Mouse (Mus musculus): ENCODE data around the gene Pak2. TPM values are rescaled to one million over a fixed set of nuclear protein-coding genes. Genes with fewer than 3 reads are reported as not detected.

Pak2 gene
- polyA plus RNA-seq, 1 experiment from 2014 or later: 35.7 TPM

Other genes starting within 250 kb of the Pak2 start
- gene Meltf, start 200.5 kb downstream of the Pak2 start, polyA plus RNA-seq (2016; fragmentation: Nextera tagmentation; extraction: Ambion mirVana): 0.07 and 0.20 TPM in 2 replicates
- 1.6 and 2.0 TPM in 2 replicates for gene Pigz, start 145.5 kb downstream of the Pak2 start, polyA plus RNA-seq (2016; fragmentation: Nextera tagmentation; extraction: Ambion mirVana)
- 91.4 and 104 TPM in 2 replicates for gene 0610012G03Rik, start 130.8 kb downstream of the Pak2 start, polyA plus RNA-seq (2016; fragmentation: Nextera tagmentation; extraction: Ambion mirVana)
- gene Ncbp2, start 130.8 kb downstream of the Pak2 start, polyA plus RNA-seq (2016; fragmentation: Nextera tagmentation; extraction: Ambion mirVana): 122 and 135 TPM in 2 replicates
- gene Senp5, start 76.1 kb downstream of the Pak2 start, polyA plus RNA-seq (2016; fragmentation: Nextera tagmentation; extraction: Ambion mirVana): 18.4 and 19.0 TPM in 2 replicates
- gene Pigx, start 20.4 kb upstream of the Pak2 start, polyA plus RNA-seq (2016; fragmentation: Nextera tagmentation; extraction: Ambion mirVana): 149 and 159 TPM in 2 replicates
- gene Cep19, start 20.5 kb upstream of the Pak2 start, polyA plus RNA-seq (2016; fragmentation: Nextera tagmentation; extraction: Ambion mirVana): 37.9 and 39.4 TPM in 2 replicates
- gene Nrros, start 86.3 kb upstream of the Pak2 start, polyA plus RNA-seq (2016; fragmentation: Nextera tagmentation; extraction: Ambion mirVana): 7.8 and 11.1 TPM in 2 replicates
- gene Bex6, start 100.5 kb upstream of the Pak2 start, polyA plus RNA-seq (2016; fragmentation: Nextera tagmentation; extraction: Ambion mirVana): not detected in 2 replicates
- gene Fbxo45, start 167.8 kb upstream of the Pak2 start, polyA plus RNA-seq (2016; fragmentation: Nextera tagmentation; extraction: Ambion mirVana): 9.0 and 10.6 TPM in 2 replicates
- 17.4 and 19.0 TPM in 2 replicates for gene Wdr53, start 167.9 kb upstream of the Pak2 start, polyA plus RNA-seq (2016; fragmentation: Nextera tagmentation; extraction: Ambion mirVana)
- 0.10 TPM in 1 of 2 replicates, not detected in the other for gene Smco1, start 192.1 kb upstream of the Pak2 start, polyA plus RNA-seq (2016; fragmentation: Nextera tagmentation; extraction: Ambion mirVana)
- gene Rnf168, start 198.1 kb upstream of the Pak2 start, polyA plus RNA-seq (2016; fragmentation: Nextera tagmentation; extraction: Ambion mirVana): 24.0 and 32.2 TPM in 2 replicates